Mouse (Mus musculus): ENCODE measurements around the gene Grb10. TPM values are rescaled to one million over a fixed set of nuclear protein-coding genes. Genes with fewer than 3 reads are reported as not detected.

Grb10 gene
- 3.7 and 5.8 TPM in 2 replicates for polyA plus RNA-seq (2012; rRNA removed)

- no peak for DNase-seq (ENCODE audit: low read depth, low spot score)
- WGBS, result 50% methylated on average over 10 of the region's 10 CpGs
Observed at GRCm38 (mm10) chr11:12038470-12038985, at the start of gene Grb10. Grb10 (minus strand) TSS chr11:12038683.

- 78% methylated on average over 3 of the region's 3 CpGs for WGBS
- DNase-seq (ENCODE audit: low read depth, low spot score), result no peak
Observed at GRCm38 (mm10) chr11:12081638-12082037, 43.2 kb upstream of the Grb10 start.

- 69% methylated on average over 2 of the region's 2 CpGs for WGBS
- no peak for DNase-seq (ENCODE audit: low read depth, low spot score)
Observed at GRCm38 (mm10) chr11:12079231-12079630, 40.7 kb upstream of the Grb10 start.

GRCm38 (mm10) chr11:12075449-12075848 is 37.0 kb upstream of the Grb10 start:
- WGBS, result 89% methylated on average over 1 of the region's 1 CpGs
- DNase-seq (ENCODE audit: low read depth, low spot score), result no peak

- WGBS, result 77% methylated on average over 6 of the region's 6 CpGs
- no peak for DNase-seq (ENCODE audit: low read depth, low spot score)
Observed at GRCm38 (mm10) chr11:12073394-12074226, 35.1 kb upstream of the Grb10 start.

- no peak for DNase-seq (ENCODE audit: low read depth, low spot score)
- 56% methylated on average over 3 of the region's 3 CpGs for WGBS
Observed at GRCm38 (mm10) chr11:12072322-12072721, 33.8 kb upstream of the Grb10 start.

- DNase-seq (ENCODE audit: low read depth, low spot score), result no peak
- 69% methylated on average over 4 of the region's 4 CpGs for WGBS
Observed at GRCm38 (mm10) chr11:12059005-12059404, 20.5 kb upstream of the Grb10 start.

- 47% methylated on average over 2 of the region's 2 CpGs for WGBS
- no peak for DNase-seq (ENCODE audit: low read depth, low spot score)
Observed at GRCm38 (mm10) chr11:12048547-12049327, 10.3 kb upstream of the Grb10 start.

- DNase-seq (ENCODE audit: low read depth, low spot score), result no peak
- 51% methylated on average over 1 of the region's 1 CpGs for WGBS
Observed at GRCm38 (mm10) chr11:12048135-12048534, 9.7 kb upstream of the Grb10 start.

- DNase-seq (ENCODE audit: low read depth, low spot score), result no peak
- 59% methylated on average over 3 of the region's 3 CpGs for WGBS
Observed at GRCm38 (mm10) chr11:12044245-12044644, 5.8 kb upstream of the Grb10 start.

- 70% methylated on average over 4 of the region's 4 CpGs for WGBS
- DNase-seq (ENCODE audit: low read depth, low spot score), result no peak
Observed at GRCm38 (mm10) chr11:12041787-12042186, 3.3 kb upstream of the Grb10 start.

- DNase-seq (ENCODE audit: low read depth, low spot score), result no peak
- 74% methylated on average over 6 of the region's 6 CpGs for WGBS
Observed at GRCm38 (mm10) chr11:12041379-12041778, 2.9 kb upstream of the Grb10 start.

GRCm38 (mm10) chr11:12040391-12040790 is 1.9 kb upstream of the Grb10 start:
- no peak for DNase-seq (ENCODE audit: low read depth, low spot score)
- WGBS, result 81% methylated on average over 4 of the region's 4 CpGs

GRCm38 (mm10) chr11:12039748-12040147 is 1.3 kb upstream of the Grb10 start:
- WGBS, result 71% methylated on average over 6 of the region's 6 CpGs
- DNase-seq (ENCODE audit: low read depth, low spot score), result no peak

- DNase-seq (ENCODE audit: low read depth, low spot score), result no peak
- WGBS, result 51% methylated on average over 3 of the region's 3 CpGs
Observed at GRCm38 (mm10) chr11:12039098-12039497, 615 bp upstream of the Grb10 start.

GRCm38 (mm10) chr11:12037689-12038469 is 604 bp downstream of the Grb10 start:
- DNase-seq (ENCODE audit: low read depth, low spot score), result no peak
- 10% methylated on average over 48 of the region's 48 CpGs for WGBS

GRCm38 (mm10) chr11:12037075-12037686 is 1.3 kb downstream of the Grb10 start:
- WGBS, result 2% methylated on average over 73 of the region's 93 CpGs
- DNase-seq (ENCODE audit: low read depth, low spot score), result no peak

GRCm38 (mm10) chr11:12035916-12036910 is 2.3 kb downstream of the Grb10 start:
- DNase-seq (ENCODE audit: low read depth, low spot score), result no peak
- 5% methylated on average over 65 of the region's 65 CpGs for WGBS
